Mouse (Mus musculus) gastrocnemius, adult 8-10 months (tissue): ENCODE data around the gene Tmem147. TPM values are rescaled to one million over a fixed set of nuclear protein-coding genes. Genes with fewer than 3 reads are reported as not detected.
"Not testable (repeated sequence)": the region's sequence is repeated elsewhere in the genome, so short reads cannot be mapped to it uniquely, and the experiment has no call there.

Experiments used
- DNase-seq, 2 experiments: peaks; one replicate each; pipeline ENCODE4 v3.0.0; 2022; ENCODE audit warnings: low spot score in 2 of 2
- total RNA-seq, 4 experiments: library from RNA; stranded (reverse); gene quantifications; 2 replicates each; pipeline ENCODE4 v1.2.4; 2022

Tmem147 gene
- total RNA-seq, result 100 to 1,000 TPM; 215 to 260 (median 249) TPM

DNA sequence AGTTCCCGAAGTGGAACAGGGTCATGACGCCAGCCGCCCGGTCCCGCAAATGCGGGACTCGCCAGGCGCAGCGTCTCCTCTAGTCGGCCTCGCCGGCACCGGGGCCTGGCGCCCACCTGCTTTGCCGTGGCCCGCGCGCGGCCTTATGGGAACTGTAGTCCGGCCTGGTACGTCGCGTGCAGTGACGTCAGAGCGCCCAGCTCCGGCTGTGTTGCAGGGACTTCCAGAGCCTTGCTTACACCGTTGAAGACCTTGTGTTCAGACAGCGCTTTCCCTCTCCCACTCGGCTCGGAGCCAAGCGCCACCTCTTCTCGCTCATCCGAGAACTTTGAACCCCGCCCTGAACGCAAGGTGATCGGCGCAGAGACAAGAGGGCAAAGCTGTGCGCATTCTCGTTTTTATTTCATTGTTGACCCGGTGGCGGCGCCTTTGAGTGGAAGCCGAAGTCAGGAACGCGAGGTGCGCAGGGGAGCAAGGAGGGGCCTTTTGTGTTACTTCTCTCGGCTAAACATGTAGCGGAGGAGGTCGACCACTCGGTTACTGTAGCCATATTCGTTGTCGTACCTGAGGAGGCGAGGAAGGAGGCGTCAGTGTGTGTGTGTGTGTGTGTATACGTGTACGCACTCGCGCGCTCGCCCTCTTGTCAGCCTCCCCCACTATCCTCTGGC lies at the start of gene Tmem147:
Tmem147 (minus strand) TSS at position 145 of the 668 bp plus-strand sequence.
- DNase-seq, result peak; percentile 91 to 92

GRCm38 (mm10) chr7:30777911-30778310 lies 48.6 kb upstream of the Tmem147 start:
- DNase-seq, result no peak

- no peak for DNase-seq
Measured at GRCm38 (mm10) chr7:30777081-30777579, 47.8 kb upstream of the Tmem147 start.

- DNase-seq, result no peak
Measured at GRCm38 (mm10) chr7:30776104-30776503, 46.8 kb upstream of the Tmem147 start.

DNA sequence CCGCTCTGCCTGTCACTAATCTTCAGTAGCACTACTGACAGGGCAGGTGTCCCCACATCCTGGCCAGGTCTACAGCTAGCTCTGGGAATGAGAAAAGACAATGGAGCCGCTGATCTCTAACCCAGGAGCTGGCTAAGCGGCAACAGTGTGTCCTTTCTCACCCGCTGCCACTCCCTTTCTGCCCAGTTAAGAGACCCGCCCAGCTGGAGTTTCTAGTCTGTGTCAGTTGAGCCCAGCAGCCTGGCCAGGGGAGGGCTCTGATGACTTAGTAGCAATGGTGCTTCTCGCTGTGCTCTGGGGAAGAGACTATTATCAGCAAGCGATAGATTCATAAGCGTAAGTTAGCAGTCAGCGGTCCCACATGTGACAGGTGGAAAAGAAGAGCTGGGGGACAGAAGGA lies 39.9 kb upstream of the Tmem147 start:
- no peak for DNase-seq

DNA sequence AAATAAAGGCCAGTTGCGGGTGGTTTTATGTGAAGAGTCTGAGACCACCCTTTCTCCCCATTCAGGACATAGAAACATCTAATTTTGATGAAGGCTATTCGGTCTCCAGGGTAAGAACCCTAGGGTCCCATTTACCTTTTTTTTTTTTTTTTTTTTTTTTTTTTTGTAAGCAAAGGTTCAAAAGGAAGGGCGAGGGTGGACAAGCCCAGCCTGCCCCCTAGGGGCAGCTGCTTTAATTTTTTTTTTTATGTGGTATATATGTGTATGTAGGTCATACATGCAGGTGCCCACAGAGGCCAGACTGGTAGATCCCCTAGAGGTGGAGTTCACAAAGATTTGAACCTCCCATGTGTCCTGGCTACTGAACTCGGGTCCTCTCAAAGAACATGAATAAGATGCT lies 37.1 kb upstream of the Tmem147 start:
- DNase-seq, result no peak

- DNase-seq, result no peak
Measured at GRCm38 (mm10) chr7:30765173-30765572, 35.8 kb upstream of the Tmem147 start.

GRCm38 (mm10) chr7:30763456-30763855 lies 34.1 kb upstream of the Tmem147 start, which contains the start of gene Dmkn:
Gene Dmkn, plus strand, starts transcription at chr7:30763756.
- DNase-seq, result no peak

- DNase-seq, result no peak
Measured at GRCm38 (mm10) chr7:30761769-30762352, 32.5 kb upstream of the Tmem147 start.

DNA sequence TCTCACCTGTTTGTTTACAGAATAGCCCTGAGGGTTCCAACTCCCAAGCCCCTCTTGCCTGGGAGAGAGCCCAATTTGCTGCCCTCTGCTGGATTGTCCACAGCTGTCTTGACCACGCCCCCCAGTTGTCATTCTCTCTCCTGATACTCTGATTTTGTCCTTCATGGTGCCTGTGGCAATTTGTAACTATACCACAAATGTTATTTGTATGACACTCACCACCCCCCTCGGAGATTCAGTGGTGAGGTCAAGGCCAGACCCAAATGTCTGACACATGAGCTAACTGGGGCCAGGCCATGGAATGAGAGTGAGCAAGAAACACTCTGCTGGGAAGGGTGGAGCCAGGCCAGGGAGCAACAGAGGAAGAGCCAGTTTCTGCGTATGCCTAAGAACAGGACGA lies 29.5 kb upstream of the Tmem147 start:
- DNase-seq, result no peak

DNA sequence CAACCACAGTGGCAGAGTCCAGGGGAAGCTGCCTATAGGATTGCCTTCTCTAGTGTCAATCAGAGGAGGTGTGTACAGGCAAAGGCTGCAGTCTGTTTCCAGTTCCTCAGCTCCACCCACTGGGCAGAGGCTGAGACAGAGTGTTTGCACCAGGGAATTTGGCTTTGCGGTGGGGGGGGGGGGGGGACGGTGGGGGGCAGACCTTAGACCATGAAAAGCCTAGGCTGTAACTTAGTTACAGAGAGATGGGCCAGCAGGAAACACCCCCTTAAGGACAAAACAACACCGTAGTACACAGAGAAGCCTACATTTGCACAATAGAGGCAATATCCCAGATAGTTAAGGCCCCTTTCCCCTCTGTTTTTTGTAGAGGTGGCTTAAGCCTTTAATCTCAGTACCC lies 27.7 kb upstream of the Tmem147 start:
- no peak for DNase-seq

DNA sequence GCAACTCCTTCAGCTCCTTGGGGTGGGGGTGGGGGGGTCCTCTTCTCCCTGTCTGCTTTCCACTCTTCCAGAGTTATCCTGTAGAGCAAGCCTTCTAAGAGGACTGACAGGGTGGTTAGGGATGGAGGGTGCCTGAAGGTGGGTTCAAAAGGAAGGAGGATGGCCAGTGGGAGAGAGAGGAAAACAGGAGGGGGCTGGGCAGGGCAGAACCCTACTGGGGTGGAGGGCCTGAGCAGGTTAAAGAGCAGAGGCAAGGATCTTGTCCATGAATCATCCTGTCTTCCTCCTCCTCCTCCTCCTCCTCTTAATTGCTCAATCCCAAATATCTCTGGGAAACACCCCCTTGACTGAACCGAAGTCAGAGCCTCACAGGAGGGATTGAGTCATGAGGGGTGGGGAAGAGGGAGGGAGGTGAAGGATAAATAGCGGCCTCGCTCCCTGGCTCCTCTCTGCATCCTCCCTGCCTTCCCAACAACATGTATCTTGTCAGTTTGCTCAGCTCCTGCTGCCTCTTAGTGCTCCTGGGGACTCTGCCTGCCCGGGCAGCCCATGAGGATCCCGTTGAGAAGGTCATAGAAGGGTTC lies 21.8 kb upstream of the Tmem147 start, which contains the start of gene Sbsn:
Sbsn (plus strand) TSS at position 386 of the 584 bp plus-strand sequence.
- DNase-seq, result no peak

DNA sequence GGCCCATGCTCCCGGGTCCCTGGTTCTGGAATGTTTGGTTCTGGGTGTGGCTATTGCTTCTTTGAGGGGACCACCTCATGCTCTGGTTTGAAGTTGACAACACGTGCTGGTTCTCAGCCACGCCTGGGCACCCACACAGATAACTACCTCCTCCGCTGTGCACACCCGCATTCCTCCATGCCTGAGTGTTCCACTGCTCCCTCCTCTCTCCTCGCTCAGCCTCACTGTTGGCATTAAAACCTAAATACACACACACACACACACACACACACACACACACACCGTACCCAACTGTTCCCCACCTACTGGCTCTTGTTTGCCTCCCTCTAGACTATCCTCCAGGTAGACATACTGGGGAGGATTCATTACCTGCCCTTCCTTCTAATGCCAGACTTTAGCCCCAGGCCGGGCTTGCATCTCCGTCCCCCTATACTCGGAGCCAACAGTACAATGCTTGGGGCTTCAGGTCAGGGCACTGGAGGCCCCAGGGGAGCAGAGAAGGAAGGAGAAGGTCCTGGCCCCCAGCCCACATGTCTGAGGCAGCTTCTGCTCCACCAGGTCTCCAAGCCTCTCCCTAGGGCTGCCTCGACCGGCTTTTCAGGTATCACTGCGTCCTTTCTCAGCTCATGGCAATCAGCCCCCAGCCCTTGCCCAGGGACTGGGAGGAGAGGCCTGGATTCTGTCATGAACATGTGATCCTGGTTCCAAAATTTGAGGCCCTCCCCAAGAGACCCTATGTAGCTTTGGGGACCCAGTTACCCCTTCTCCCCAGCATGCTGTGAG lies 20.7 kb upstream of the Tmem147 start:
- no peak for DNase-seq

DNA sequence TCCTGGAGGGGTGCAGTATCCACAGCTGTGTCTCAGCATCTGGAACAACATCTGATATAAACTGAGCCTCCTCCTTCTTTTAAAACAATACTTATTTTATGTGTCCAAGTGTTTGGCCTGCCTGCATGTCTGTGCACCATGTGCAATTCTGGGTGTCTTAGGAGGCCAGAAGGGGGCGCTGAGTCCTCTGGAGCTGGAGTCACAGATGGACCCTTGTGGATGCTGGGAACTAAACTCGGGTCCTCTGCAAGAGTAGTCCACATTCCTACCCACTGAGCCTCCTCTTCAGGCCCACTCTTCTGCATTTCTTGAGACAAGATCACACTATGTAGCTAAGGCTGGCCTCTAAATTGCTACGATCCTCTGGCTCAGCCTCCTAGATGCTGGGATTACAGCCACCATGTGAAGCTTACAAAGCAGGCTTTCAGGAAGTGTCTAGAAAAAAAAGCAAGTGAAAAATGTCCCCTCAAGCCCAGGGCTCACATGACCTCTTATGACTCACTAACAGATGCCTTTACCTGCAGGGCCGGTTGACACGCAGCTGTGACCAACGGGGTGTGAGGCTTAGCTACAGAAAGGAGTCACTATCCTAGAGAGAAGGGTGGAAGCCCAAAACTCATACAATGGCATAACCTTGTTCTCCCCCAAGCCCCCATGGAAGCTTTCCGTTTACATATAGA lies 18.3 kb upstream of the Tmem147 start:
- DNase-seq, result no peak

DNA sequence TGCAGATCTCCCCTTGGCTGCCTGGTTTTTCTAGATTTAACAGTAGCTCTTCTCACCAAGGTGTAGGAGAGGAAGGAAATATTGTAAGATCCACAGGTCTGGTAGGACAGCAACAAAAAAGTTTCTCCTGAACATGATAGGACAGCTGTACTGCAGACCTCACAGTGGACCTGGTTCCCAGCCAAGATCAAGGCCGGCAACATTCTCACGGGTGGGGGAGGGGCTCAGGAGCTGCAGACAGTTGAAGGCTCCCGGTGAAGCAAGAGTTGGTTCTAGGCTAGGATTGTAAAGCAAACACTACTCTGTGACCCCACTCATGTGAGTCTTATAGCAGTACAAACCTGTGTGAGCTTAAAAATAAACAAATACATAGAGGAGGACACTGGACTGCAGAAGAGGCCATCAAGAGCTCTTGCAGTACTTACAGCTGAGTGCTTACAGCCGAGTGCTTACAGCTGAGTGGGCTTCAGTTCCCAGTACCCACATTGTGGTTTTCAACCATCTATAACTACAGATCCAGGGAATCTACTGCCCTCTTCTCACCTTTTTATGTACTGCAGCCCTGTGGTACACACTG lies 14.8 kb upstream of the Tmem147 start:
- no peak for DNase-seq

GRCm38 (mm10) chr7:30743617-30744016 lies 14.3 kb upstream of the Tmem147 start, which contains the start of gene Gapdhs:
Gene Gapdhs, minus strand, starts transcription at chr7:30743681.
- not testable (repeated sequence) for DNase-seq

DNA sequence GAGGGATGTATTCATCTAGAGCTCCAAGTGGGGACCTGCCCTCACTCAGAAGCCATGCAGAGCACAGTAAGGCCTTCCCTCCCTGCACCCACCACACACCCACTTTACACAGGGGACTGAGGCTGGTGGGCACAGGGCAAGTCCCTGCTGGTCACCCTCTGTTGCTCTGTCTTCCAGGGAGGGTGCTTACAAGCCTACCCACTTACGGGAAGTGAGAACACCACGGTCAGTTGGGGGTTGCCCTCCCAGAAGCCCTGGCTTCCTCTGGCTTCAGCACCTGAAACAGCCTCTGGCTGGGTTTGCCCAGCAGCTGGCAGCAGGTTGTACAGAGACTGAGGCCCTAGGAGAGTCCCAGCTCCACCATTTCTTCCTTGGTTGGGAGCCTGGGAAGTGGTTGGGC lies 13.2 kb upstream of the Tmem147 start:
- not testable (repeated sequence) for DNase-seq

- DNase-seq, result no peak
Measured at GRCm38 (mm10) chr7:30736211-30736610, 6.9 kb upstream of the Tmem147 start.

- DNase-seq, result not testable (repeated sequence)
Measured at GRCm38 (mm10) chr7:30730064-30730722, 853 bp upstream of the Tmem147 start.

GRCm38 (mm10) chr7:30728739-30729395 lies 473 bp downstream of the Tmem147 start:
- DNase-seq, result no peak
